Mouse (Mus musculus): ENCODE results near the gene Gm49450. TPM values are rescaled to one million over a fixed set of nuclear protein-coding genes. Genes with fewer than 3 reads are reported as not detected.
A peak's percentile ranks its signal among the peaks of the same experiment; 100 is the strongest.

Gm49450 gene
- not detected in 2 replicates for polyA plus RNA-seq (2015; fragmentation: Nextera tagmentation; extraction: Ambion mirVana)

GRCm38 (mm10) chr15:98953401-98954356 lies at the start of gene Gm49450, which contains the start of gene Tuba1a:
Gene Gm49450, minus strand, starts transcription at chr15:98953551.
Gene Tuba1a, minus strand, starts transcription at chr15:98953703.
- 5% methylated on average over 28 of the region's 28 CpGs for WGBS
- H3K9me3 ChIP-seq = no peaks in the 10 kb centered on the region
- peaks cover 11% of the 10 kb centered on the region for H3K36me3 ChIP-seq
- H3K27me3 ChIP-seq = no peaks in the 10 kb centered on the region
- peak within 1 kb of the TSS; percentile 99 for H3K27ac ChIP-seq
- ATAC-seq (ENCODE audit: low FRiP score, low read depth) = peak; percentile 99
- H3K4me2 ChIP-seq (replicated peaks) = peak within 1 kb of the TSS; percentile 81
- peaks cover 21% of the 10 kb centered on the region for H3K4me1 ChIP-seq
- H3K9ac ChIP-seq = peak within 1 kb of the TSS; percentile 92
- H3K4me3 ChIP-seq = peak within 1 kb of the TSS; percentile 80

GRCm38 (mm10) chr15:99001451-99001931 lies 48.1 kb upstream of the Gm49450 start:
- Histone ChIP-seq H3K27ac (peak overlapping the region; percentile 48; the same call in 1 of the 2 replicates), H3K9me3 (peaks cover 7% of the 10 kb centered on the region; the same call in 1 of the 2 replicates), H3K9ac (peak overlapping the region; percentile 53), H3K4me1 (peaks cover 17% of the 10 kb centered on the region), H3K36me3 (no peaks in the 10 kb centered on the region), H3K4me3 (peak overlapping the region; percentile 24), H3K27me3 (no peaks in the 10 kb centered on the region), H3K4me2 (replicated peaks) (peak overlapping the region; percentile 62)
- WGBS = 9% methylated on average over 17 of the region's 17 CpGs
- peak; percentile 58 for ATAC-seq (ENCODE audit: low FRiP score, low read depth)

GRCm38 (mm10) chr15:99000535-99001283 lies 47.4 kb upstream of the Gm49450 start:
- Histone ChIP-seq H3K27ac (peak overlapping the region; percentile 77), H3K9ac (no peak overlapping the region; the same call in 1 of the 2 replicates), H3K4me2 (replicated peaks) (peak overlapping the region; percentile 62), H3K27me3 (no peaks in the 10 kb centered on the region), H3K4me1 (peaks cover 17% of the 10 kb centered on the region), H3K4me3 (peak overlapping the region; percentile 24; the same call in 1 of the 2 replicates), H3K9me3 (peaks cover 7% of the 10 kb centered on the region; the same call in 1 of the 2 replicates), H3K36me3 (no peaks in the 10 kb centered on the region)
- peak; percentile 17; the same call in 1 of the 2 replicates for ATAC-seq (ENCODE audit: low FRiP score, low read depth)
- WGBS = 44% methylated on average over 14 of the region's 14 CpGs

GRCm38 (mm10) chr15:98998775-98999157 lies 45.4 kb upstream of the Gm49450 start:
- Histone ChIP-seq H3K4me2 (replicated peaks) (no peak overlapping the region), H3K4me3 (no peak overlapping the region), H3K27ac (no peak overlapping the region), H3K36me3 (no peaks in the 10 kb centered on the region), H3K4me1 (peaks cover 17% of the 10 kb centered on the region), H3K9ac (no peak overlapping the region), H3K9me3 (peaks cover 2% of the 10 kb centered on the region; the same call in 1 of the 2 replicates), H3K27me3 (no peaks in the 10 kb centered on the region)
- WGBS = 58% methylated on average over 6 of the region's 6 CpGs
- ATAC-seq (ENCODE audit: low FRiP score, low read depth) = no peak

- WGBS = 71% methylated on average over 13 of the region's 13 CpGs
- Histone ChIP-seq H3K27ac (no peak overlapping the region), H3K9me3 (no peaks in the 10 kb centered on the region), H3K27me3 (no peaks in the 10 kb centered on the region), H3K4me1 (peaks cover 20% of the 10 kb centered on the region), H3K9ac (no peak overlapping the region), H3K36me3 (no peaks in the 10 kb centered on the region), H3K4me2 (replicated peaks) (no peak overlapping the region), H3K4me3 (no peak overlapping the region)
- ATAC-seq (ENCODE audit: low FRiP score, low read depth) = no peak
Measured at GRCm38 (mm10) chr15:98997938-98998774, 44.8 kb upstream of the Gm49450 start.

GRCm38 (mm10) chr15:98996840-98997239 lies 43.5 kb upstream of the Gm49450 start:
- 81% methylated on average over 7 of the region's 7 CpGs for WGBS

GRCm38 (mm10) chr15:98994957-98995520 lies 41.7 kb upstream of the Gm49450 start:
- H3K4me3 ChIP-seq = no peak overlapping the region
- WGBS = 84% methylated on average over 9 of the region's 9 CpGs
- H3K4me2 ChIP-seq (replicated peaks) = no peak overlapping the region
- peaks cover 29% of the 10 kb centered on the region for H3K4me1 ChIP-seq
- H3K27ac ChIP-seq = no peak overlapping the region
- no peaks in the 10 kb centered on the region for H3K27me3 ChIP-seq
- ATAC-seq (ENCODE audit: low FRiP score, low read depth) = no peak
- H3K36me3 ChIP-seq = no peaks in the 10 kb centered on the region
- no peak overlapping the region for H3K9ac ChIP-seq
- no peaks in the 10 kb centered on the region for H3K9me3 ChIP-seq

More at GRCm38 (mm10) chr15:98996840-98997239, 43.5 kb upstream of the Gm49450 start:
- H3K4me3 ChIP-seq = no peak overlapping the region
- no peak overlapping the region for H3K9ac ChIP-seq
- H3K36me3 ChIP-seq = no peaks in the 10 kb centered on the region
- H3K4me2 ChIP-seq (replicated peaks) = no peak overlapping the region
- no peak for ATAC-seq (ENCODE audit: low FRiP score, low read depth)
- no peaks in the 10 kb centered on the region for H3K9me3 ChIP-seq
- H3K27ac ChIP-seq = no peak overlapping the region
- H3K27me3 ChIP-seq = no peaks in the 10 kb centered on the region
- H3K4me1 ChIP-seq = peaks cover 26% of the 10 kb centered on the region

- H3K27me3 ChIP-seq = no peaks in the 10 kb centered on the region
- no peak; the same call in 1 of the 2 replicates for ATAC-seq (ENCODE audit: low FRiP score, low read depth)
- peak overlapping the region; percentile 47; the same call in 1 of the 2 replicates for H3K4me3 ChIP-seq
- peaks cover 34% of the 10 kb centered on the region for H3K4me1 ChIP-seq
- 3% methylated on average over 11 of the region's 11 CpGs for WGBS
- H3K4me2 ChIP-seq (replicated peaks) = peak overlapping the region; percentile 75
- no peak overlapping the region for H3K9ac ChIP-seq
- H3K27ac ChIP-seq = no peak overlapping the region
- no peaks in the 10 kb centered on the region for H3K9me3 ChIP-seq
- no peaks in the 10 kb centered on the region for H3K36me3 ChIP-seq
Measured at GRCm38 (mm10) chr15:98993865-98994264, 40.5 kb upstream of the Gm49450 start.

GRCm38 (mm10) chr15:98993093-98993793 lies 39.9 kb upstream of the Gm49450 start:
- H3K27ac ChIP-seq = peak overlapping the region; percentile 86
- peaks cover 38% of the 10 kb centered on the region for H3K4me1 ChIP-seq
- no peaks in the 10 kb centered on the region for H3K9me3 ChIP-seq
- no peaks in the 10 kb centered on the region for H3K27me3 ChIP-seq
- ATAC-seq (ENCODE audit: low FRiP score, low read depth) = peak; percentile 88
- peak overlapping the region; percentile 47 for H3K4me3 ChIP-seq
- no peaks in the 10 kb centered on the region for H3K36me3 ChIP-seq
- peak overlapping the region; percentile 75 for H3K4me2 ChIP-seq (replicated peaks)
- 5% methylated on average over 35 of the region's 35 CpGs for WGBS
- peak overlapping the region; percentile 70 for H3K9ac ChIP-seq

- Histone ChIP-seq H3K4me3 (peak overlapping the region; percentile 47), H3K9me3 (no peaks in the 10 kb centered on the region), H3K36me3 (no peaks in the 10 kb centered on the region), H3K27ac (0 out of 2 replicates have a peak overlapping the region, but pooled peaks have one; percentile 86), H3K4me1 (peaks cover 47% of the 10 kb centered on the region), H3K9ac (peak overlapping the region; percentile 70; the same call in 1 of the 2 replicates), H3K4me2 (replicated peaks) (peak overlapping the region; percentile 75), H3K27me3 (no peaks in the 10 kb centered on the region)
- 0 out of 2 replicates have a peak, but pooled peaks have one; percentile 34 for ATAC-seq (ENCODE audit: low FRiP score, low read depth)
- 38% methylated on average over 17 of the region's 17 CpGs for WGBS
Measured at GRCm38 (mm10) chr15:98992086-98992912, 38.9 kb upstream of the Gm49450 start.
